16 mouse cellular contexts compared by ENCODE assay signal in the genomic region with DNA sequence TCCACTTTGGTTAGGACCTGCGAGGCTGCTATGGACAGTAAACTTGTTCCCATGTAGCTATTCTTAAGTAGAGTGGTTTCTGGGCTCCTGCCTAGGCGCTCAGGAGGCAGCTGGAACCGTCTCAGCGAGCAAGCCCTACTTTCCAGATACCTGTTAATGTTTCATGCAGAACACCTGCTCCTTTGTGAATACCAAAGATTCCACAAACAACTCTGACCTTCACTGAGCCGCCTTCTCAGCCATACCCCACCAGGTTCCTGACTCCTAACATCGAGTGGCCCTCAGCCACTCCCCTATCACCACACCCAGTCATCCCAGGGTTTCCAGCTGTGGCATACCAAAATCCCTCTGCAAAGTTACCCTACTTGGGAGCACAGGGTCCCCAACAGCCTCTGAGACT. TPM values are rescaled to one million over a fixed set of nuclear protein-coding genes. Genes with fewer than 3 reads are reported as not detected.
DNase-seq lines count a peak whose midpoint lies in the region; ATAC-seq and TF ChIP-seq lines count a peak whose summit lies in the region.
"Had no signal": no experiment of that assay in that cellular context is flagged by ENCODE, and none has a peak within 500 bp of the region (broad histone marks: within the 10 kb centered on the region; RNA-seq: fewer than 3 reads in every experiment).

No protein-coding gene starts in this region.

- WGBS in hindbrain, embryonic 14.5 days: 84% methylated on average over 6 of the region's 6 CpGs
- WGBS in hindbrain, postnatal 0 days: 81% methylated on average over 6 of the region's 6 CpGs
- WGBS in neural tube, embryonic 14.5 days: 80% methylated on average over 6 of the region's 6 CpGs
- WGBS in heart, embryonic 11.5 days (ENCODE audit: insufficient replicate concordance): 78% methylated on average over 6 of the region's 6 CpGs

- no peaks in the 10 kb centered on the region for H3K27me3 ChIP-seq in hindbrain, embryonic 14.5 days (ENCODE audit: control insufficient read depth, insufficient read depth, low read length)
- H3K27me3 ChIP-seq in hindbrain, postnatal 0 days (ENCODE audit: insufficient read depth, low read length): no peaks in the 10 kb centered on the region
- H3K27me3 ChIP-seq in neural tube, embryonic 14.5 days (ENCODE audit: control insufficient read depth, insufficient read depth, low read length): no peaks in the 10 kb centered on the region
- no peaks in the 10 kb centered on the region for H3K27me3 ChIP-seq in heart, embryonic 11.5 days (ENCODE audit: control insufficient read depth, insufficient read depth, low read length)
- H3K27me3 ChIP-seq: heart, embryonic 12.5 days; limb, embryonic 15.5 days had no signal

- DNase-seq in hindbrain, embryonic 14.5 days (ENCODE audit: low spot score): no peak
- DNase-seq in hindbrain, postnatal 0 days (ENCODE audit: low spot score): no peak
- no peak for DNase-seq in neural tube, embryonic 10.5 days (ENCODE audit: extremely low spot score, low spot score)
- peak; percentile 45 for DNase-seq in kidney, postnatal 14 days
- DNase-seq in yolk sac, embryonic 10.5 days (ENCODE audit: low spot score): peak; percentile 12
- DNase-seq in right cerebral cortex, postnatal 36 days (ENCODE audit: low spot score in 2 of 2): no peak
- DNase-seq: adrenal gland, postnatal 36 days; cerebellum, postnatal 14 days; gastrocnemius, postnatal 14 days; heart, postnatal 4 days; thymus, adult 2 months had no signal

- ATAC-seq in hindbrain, embryonic 14.5 days (ENCODE audit: low FRiP score): no peak
- ATAC-seq in hindbrain, postnatal 0 days: no peak
- peak; percentile 11; the same call in 1 of the 2 replicates for ATAC-seq in neural tube, embryonic 14.5 days (ENCODE audit: low read depth)
- ATAC-seq in heart, embryonic 11.5 days (replicated peaks; ENCODE audit: insufficient number of reproducible peaks, low FRiP score, low TSS enrichment): no peak

- H3K36me3 ChIP-seq in hindbrain, embryonic 14.5 days (replicated peaks; ENCODE audit: control insufficient read depth, insufficient read depth): no peaks in the 10 kb centered on the region
- H3K36me3 ChIP-seq in hindbrain, postnatal 0 days (ENCODE audit: insufficient read depth, low read length): no peaks in the 10 kb centered on the region
- H3K36me3 ChIP-seq in neural tube, embryonic 14.5 days (ENCODE audit: control insufficient read depth, insufficient read depth, low read length): no peaks in the 10 kb centered on the region
- no peaks in the 10 kb centered on the region for H3K36me3 ChIP-seq in heart, embryonic 11.5 days (ENCODE audit: control insufficient read depth, insufficient read depth, low read length)
- H3K36me3 ChIP-seq: embryonic facial prominence, embryonic 10.5 days; heart, embryonic 12.5 days; limb, embryonic 15.5 days had no signal

- H3K4me3 ChIP-seq in hindbrain, embryonic 14.5 days (replicated peaks; ENCODE audit: low read length): no peak overlapping the region
- H3K4me3 ChIP-seq in hindbrain, postnatal 0 days (ENCODE audit: low read length): no peak overlapping the region
- no peak overlapping the region for H3K4me3 ChIP-seq in neural tube, embryonic 14.5 days (ENCODE audit: low read depth, low read length)
- H3K4me3 ChIP-seq in heart, embryonic 11.5 days (ENCODE audit: low read depth, low read length): no peak overlapping the region
- H3K4me3 ChIP-seq: embryonic facial prominence, embryonic 10.5 days; heart, embryonic 12.5 days; limb, embryonic 15.5 days had no signal

- TF ChIP-seq CTCF in hindbrain, postnatal 0 days (IDR thresholded peaks at IDR 0.05; ENCODE audit: low read depth): no peak

- H3K9me3 ChIP-seq in hindbrain, embryonic 14.5 days (ENCODE audit: control insufficient read depth, low read length): peaks cover 3% of the 10 kb centered on the region; the same call in 1 of the 2 replicates
- no peaks in the 10 kb centered on the region for H3K9me3 ChIP-seq in hindbrain, postnatal 0 days (ENCODE audit: low read length)
- no peaks in the 10 kb centered on the region for H3K9me3 ChIP-seq in neural tube, embryonic 14.5 days (ENCODE audit: control insufficient read depth, low read length)
- H3K9me3 ChIP-seq in heart, embryonic 11.5 days (replicated peaks; ENCODE audit: control insufficient read depth, low read length): no peaks in the 10 kb centered on the region
- H3K9me3 ChIP-seq: embryonic facial prominence, embryonic 10.5 days; heart, embryonic 12.5 days; limb, embryonic 15.5 days had no signal

- H3K9ac ChIP-seq in hindbrain, embryonic 14.5 days: no peak overlapping the region
- H3K9ac ChIP-seq in hindbrain, postnatal 0 days (replicated peaks; ENCODE audit: low read length): no peak overlapping the region
- no peak overlapping the region for H3K9ac ChIP-seq in neural tube, embryonic 14.5 days (replicated peaks; ENCODE audit: low read depth, low read length)
- H3K9ac ChIP-seq in heart, embryonic 11.5 days (ENCODE audit: low read depth, low read length): no peak overlapping the region
- H3K9ac ChIP-seq: heart, embryonic 12.5 days; limb, embryonic 15.5 days had no signal

- peak overlapping the region; percentile 39; the same call in 1 of the 2 replicates for H3K27ac ChIP-seq in hindbrain, embryonic 14.5 days
- no peak overlapping the region for H3K27ac ChIP-seq in hindbrain, postnatal 0 days
- H3K27ac ChIP-seq in neural tube, embryonic 14.5 days (ENCODE audit: low read depth, low read length): no peak overlapping the region
- no peak overlapping the region for H3K27ac ChIP-seq in heart, embryonic 11.5 days (ENCODE audit: low read depth, low read length)
- H3K27ac ChIP-seq: embryonic facial prominence, embryonic 10.5 days; limb, embryonic 15.5 days had no signal

- H3K4me2 ChIP-seq in hindbrain, embryonic 14.5 days (replicated peaks): no peak overlapping the region
- no peak overlapping the region for H3K4me2 ChIP-seq in hindbrain, postnatal 0 days (ENCODE audit: low read depth, low read length)
- H3K4me2 ChIP-seq in neural tube, embryonic 14.5 days (ENCODE audit: low read depth, low read length): no peak overlapping the region
- H3K4me2 ChIP-seq in heart, embryonic 11.5 days: no peak overlapping the region
- H3K4me2 ChIP-seq: heart, embryonic 12.5 days; limb, embryonic 15.5 days had no signal

- peaks cover 18% of the 10 kb centered on the region for H3K4me1 ChIP-seq in hindbrain, embryonic 14.5 days (replicated peaks; ENCODE audit: control insufficient read depth, insufficient read depth, low read length)
- no peaks in the 10 kb centered on the region for H3K4me1 ChIP-seq in hindbrain, postnatal 0 days (ENCODE audit: insufficient read depth, low read length)
- peaks cover 9% of the 10 kb centered on the region; the same call in 1 of the 2 replicates for H3K4me1 ChIP-seq in neural tube, embryonic 14.5 days (ENCODE audit: control insufficient read depth, insufficient read depth, low read length)
- H3K4me1 ChIP-seq in heart, embryonic 11.5 days (ENCODE audit: control insufficient read depth, insufficient read depth, low read length): no peaks in the 10 kb centered on the region
- H3K4me1 ChIP-seq: heart, embryonic 12.5 days had no signal

RNA-seq across cellular contexts. Expression of gene Aktip, which starts 29.6 kb away (rescaled TPM):
- polyA plus RNA-seq in hindbrain, embryonic 14.5 days (2014; fragmentation: Nextera tagmentation; extraction: Ambion mirVana): 118 and 139 TPM in 2 replicates
- total RNA-seq in hindbrain, postnatal 0 days (2014; rRNA removed): 186 and 211 TPM in 2 replicates
- 131 and 134 TPM in 2 replicates for polyA plus RNA-seq in hindbrain, postnatal 0 days (2015; fragmentation: Nextera tagmentation; extraction: Ambion mirVana)
- polyA plus RNA-seq in neural tube, embryonic 14.5 days (2014; fragmentation: Nextera tagmentation; extraction: Ambion mirVana): 116 and 118 TPM in 2 replicates
- polyA plus RNA-seq in heart, embryonic 11.5 days (2014; fragmentation: Nextera tagmentation; extraction: Ambion mirVana): 42.7 and 50.0 TPM in 2 replicates

Comparison
In these comparisons a context has a peak if more than half of its experiments do, and no peak if none do; other contexts are left out.
1. DNase-seq: peak in kidney, postnatal 14 days (single experiment) and yolk sac, embryonic 10.5 days (single experiment); none in hindbrain, embryonic 14.5 days (single experiment), hindbrain, postnatal 0 days (single experiment), neural tube, embryonic 10.5 days (single experiment) and right cerebral cortex, postnatal 36 days (0 of 2).